Mouse (Mus musculus) limb, embryonic 12.5 days (tissue): ENCODE results near the gene Taok1. TPM values are rescaled to one million over a fixed set of nuclear protein-coding genes. Genes with fewer than 3 reads are reported as not detected.

ENCODE experiments used
- ATAC-seq: fragments of 200-750 bp; cut with Nextera tagmentation; 2 replicates; pipeline ENCODE4 v1.8.0; 2017; ENCODE audit warnings: low read depth, moderate TSS enrichment; ENCODE audit not compliant: insufficient number of reproducible peaks, insufficient read depth, low FRiP score, low TSS enrichment
- H3K27ac ChIP-seq: fragments of 300-500 bp; sonication (generic); 2 replicates; pipeline ENCODE4 v1.5.1; 2016; ENCODE audit warnings: mild to moderate bottlenecking, moderate library complexity
- H3K27me3 ChIP-seq: fragments of 300-500 bp; sonication (generic); 2 replicates; pipeline ENCODE4 v1.6.1; 2016; ENCODE audit warnings: mild to moderate bottlenecking, moderate library complexity
- H3K36me3 ChIP-seq: fragments of 300-500 bp; sonication (generic); 2 replicates; pipeline ENCODE4 v1.6.1; 2016; ENCODE audit warnings: mild to moderate bottlenecking, moderate library complexity
- H3K4me1 ChIP-seq: fragments of 300-500 bp; sonication (generic); replicated peaks from 2 replicates; pipeline ENCODE4 v1.6.1; 2016
- H3K4me2 ChIP-seq: fragments of 300-500 bp; sonication (generic); 2 replicates; pipeline ENCODE4 v1.6.1; 2016; ENCODE audit warnings: mild to moderate bottlenecking, moderate library complexity
- H3K4me3 ChIP-seq: fragments of 300-500 bp; sonication (generic); replicated peaks from 2 replicates; pipeline ENCODE4 v1.5.1; 2016; ENCODE audit warnings: mild to moderate bottlenecking
- H3K9ac ChIP-seq: fragments of 300-500 bp; sonication (generic); replicated peaks from 2 replicates; pipeline ENCODE4 v1.6.1; 2016; ENCODE audit warnings: mild to moderate bottlenecking, moderate library complexity
- H3K9me3 ChIP-seq: fragments of 300-500 bp; sonication (generic); 2 replicates; pipeline ENCODE4 v1.6.1; 2016; ENCODE audit warnings: mild to moderate bottlenecking, moderate library complexity
- WGBS: fragments of 180-500 bp; shearing (Covaris S2); methylation state at CpG from one replicate; pipeline ENCODE4 v1.1.7; 2016; 5-methylcytosine and 5-hydroxymethylcytosine counted together
- polyA plus RNA-seq: library from polyadenylated mRNA; unstranded; fragments of >200 nt; fragmentation: Nextera tagmentation; extraction: Ambion mirVana; gene quantifications from 2 replicates; pipeline ENCODE4 v1.2.1, GENCODE M21; 2016

Taok1 gene
- polyA plus RNA-seq, 1 experiment from 2014 or later, result 13.9 TPM

DNA sequence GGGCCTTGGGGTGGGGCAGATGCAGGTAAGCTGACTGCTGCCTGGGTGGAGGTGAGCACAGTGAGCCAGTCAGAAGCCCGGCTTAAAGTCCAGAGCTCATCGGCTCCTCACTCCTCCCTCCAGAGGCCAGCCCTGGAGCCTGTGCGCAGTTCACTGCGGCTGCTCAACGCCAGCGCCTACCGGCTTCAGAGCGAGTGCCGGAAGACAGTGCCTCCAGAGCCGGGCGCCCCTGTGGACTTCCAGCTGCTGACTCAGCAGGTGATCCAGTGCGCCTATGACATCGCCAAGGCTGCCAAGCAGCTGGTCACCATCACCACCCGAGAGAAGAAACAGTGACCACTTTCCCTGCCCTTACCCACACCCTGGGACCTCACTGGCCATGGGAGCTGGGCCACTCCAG lies 101.3 kb downstream of the Taok1 start:
- Histone ChIP-seq H3K36me3 (peaks cover 89% of the 10 kb centered on the region), H3K4me2 (no peak overlapping the region), H3K27me3 (no peaks in the 10 kb centered on the region), H3K27ac (0 out of 2 replicates have a peak overlapping the region, but pooled peaks have one; percentile 29), H3K4me1 (peaks cover 8% of the 10 kb centered on the region), H3K4me3 (no peak overlapping the region), H3K9me3 (no peaks in the 10 kb centered on the region), H3K9ac (no peak overlapping the region)
- ATAC-seq, result no peak
- 88% methylated on average over 14 of the region's 14 CpGs for WGBS

DNA sequence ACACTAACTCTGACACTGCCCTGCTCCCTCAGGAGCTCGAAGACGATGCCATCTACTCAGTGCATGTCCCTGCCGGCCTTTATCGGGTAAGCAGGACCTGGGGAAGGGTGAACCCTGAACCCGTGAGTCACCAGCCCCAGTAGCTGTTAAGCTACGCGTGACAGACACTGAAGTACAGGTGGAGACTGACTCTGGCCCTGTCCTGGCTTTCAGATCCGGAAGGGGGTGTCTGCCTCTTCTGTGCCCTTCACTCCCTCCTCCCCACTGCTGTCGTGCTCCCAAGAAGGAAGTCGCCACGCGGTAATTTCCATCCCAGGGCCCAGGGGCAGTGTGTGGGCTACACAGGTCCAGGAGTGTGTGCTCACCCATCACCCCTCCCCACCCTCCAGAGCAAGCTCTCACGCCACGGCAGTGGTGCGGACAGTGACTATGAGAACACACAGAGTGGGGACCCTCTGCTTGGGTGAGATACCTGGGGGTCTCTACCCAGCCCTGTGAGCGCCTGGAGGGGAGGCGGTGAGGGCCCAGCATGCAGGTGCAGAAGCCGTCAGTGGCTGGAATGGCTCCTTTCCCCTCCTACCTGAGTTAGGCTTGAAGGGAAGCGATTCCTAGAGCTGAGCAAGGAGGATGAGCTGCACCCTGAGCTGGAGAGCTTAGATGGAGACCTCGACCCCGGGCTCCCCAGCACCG lies 102.2 kb downstream of the Taok1 start:
- no peaks in the 10 kb centered on the region for H3K27me3 ChIP-seq
- H3K9me3 ChIP-seq, result no peaks in the 10 kb centered on the region
- WGBS, result 89% methylated on average over 22 of the region's 22 CpGs
- no peak for ATAC-seq
- 0 out of 2 replicates have a peak overlapping the region, but pooled peaks have one; percentile 29 for H3K27ac ChIP-seq
- H3K4me2 ChIP-seq, result no peak overlapping the region
- H3K4me1 ChIP-seq, result peaks cover 16% of the 10 kb centered on the region
- H3K36me3 ChIP-seq, result peaks cover 94% of the 10 kb centered on the region
- no peak overlapping the region for H3K4me3 ChIP-seq
- no peak overlapping the region for H3K9ac ChIP-seq

DNA sequence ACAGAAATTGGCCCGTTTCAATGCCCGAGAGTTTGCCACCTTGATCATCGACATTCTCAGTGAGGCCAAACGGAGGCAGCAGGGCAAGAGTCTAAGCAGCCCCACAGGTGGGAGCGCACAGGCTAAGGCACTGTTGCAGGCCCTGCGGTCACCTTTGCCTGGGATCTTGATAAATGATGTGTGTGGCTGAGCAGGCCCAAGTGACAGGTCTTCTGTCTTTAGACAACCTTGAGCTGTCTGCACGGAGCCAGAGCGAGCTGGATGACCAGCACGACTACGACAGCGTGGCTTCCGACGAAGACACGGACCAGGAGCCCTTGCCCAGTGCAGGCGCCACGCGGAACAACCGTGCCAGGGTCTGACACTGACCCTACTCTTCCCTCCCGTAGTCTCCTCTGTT lies 103.2 kb downstream of the Taok1 start:
- Histone ChIP-seq H3K4me1 (peaks cover 22% of the 10 kb centered on the region), H3K36me3 (peaks cover 94% of the 10 kb centered on the region), H3K27ac (no peak overlapping the region), H3K9ac (no peak overlapping the region), H3K4me2 (no peak overlapping the region), H3K9me3 (no peaks in the 10 kb centered on the region), H3K27me3 (no peaks in the 10 kb centered on the region), H3K4me3 (no peak overlapping the region)
- 94% methylated on average over 19 of the region's 19 CpGs for WGBS
- ATAC-seq, result no peak

DNA sequence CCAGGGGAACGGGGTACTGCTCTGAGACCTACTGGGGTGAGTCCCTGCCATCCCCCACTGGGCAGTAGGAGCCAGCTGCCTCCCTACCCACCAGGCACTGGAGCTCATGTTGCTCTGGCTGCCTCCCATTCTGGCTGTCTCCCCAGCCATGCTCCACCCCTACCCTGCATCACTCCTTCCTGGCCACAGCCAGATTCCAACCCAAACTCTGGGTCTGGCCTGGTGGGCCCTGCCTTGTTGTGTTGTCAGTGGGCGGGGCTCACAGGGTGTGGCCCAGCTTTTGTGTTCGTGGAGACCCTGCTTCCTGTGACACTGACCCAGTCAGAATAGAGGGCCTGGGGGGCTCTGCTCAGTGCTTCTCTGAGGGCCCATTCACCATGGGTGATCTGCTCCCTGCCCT lies 104.1 kb downstream of the Taok1 start:
- Histone ChIP-seq H3K27ac (no peak overlapping the region), H3K9me3 (no peaks in the 10 kb centered on the region), H3K36me3 (peaks cover 92% of the 10 kb centered on the region), H3K27me3 (no peaks in the 10 kb centered on the region), H3K4me1 (peaks cover 21% of the 10 kb centered on the region), H3K4me3 (no peak overlapping the region), H3K4me2 (no peak overlapping the region), H3K9ac (no peak overlapping the region; the same call in 1 of the 2 replicates)
- 64% methylated on average over 3 of the region's 3 CpGs for WGBS
- ATAC-seq, result no peak

DNA sequence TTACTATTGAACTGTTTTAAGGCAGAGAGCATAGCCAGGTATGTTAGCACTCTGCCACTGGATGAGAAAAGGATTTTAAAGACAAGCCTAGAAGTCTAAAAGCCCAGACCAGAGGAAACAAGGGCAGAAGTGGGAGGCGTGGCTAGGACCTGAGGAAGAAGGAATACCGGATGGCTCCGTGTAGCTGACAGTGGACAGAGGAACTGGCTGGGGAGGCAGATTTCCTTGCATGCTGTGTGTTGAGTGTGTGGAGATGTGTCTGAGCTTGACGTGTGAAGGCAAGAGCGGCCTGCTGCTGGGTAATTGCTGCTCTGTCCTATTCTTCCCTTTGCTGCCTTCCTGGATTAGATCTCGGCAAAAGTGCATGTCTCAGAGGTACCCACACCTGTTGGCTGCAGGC lies 105.1 kb downstream of the Taok1 start:
- Histone ChIP-seq H3K36me3 (peaks cover 86% of the 10 kb centered on the region), H3K9me3 (no peaks in the 10 kb centered on the region), H3K9ac (no peak overlapping the region), H3K4me3 (no peak overlapping the region), H3K4me2 (no peak overlapping the region), H3K4me1 (peaks cover 27% of the 10 kb centered on the region), H3K27me3 (no peaks in the 10 kb centered on the region), H3K27ac (no peak overlapping the region)
- WGBS, result 83% methylated on average over 6 of the region's 6 CpGs
- no peak for ATAC-seq

DNA sequence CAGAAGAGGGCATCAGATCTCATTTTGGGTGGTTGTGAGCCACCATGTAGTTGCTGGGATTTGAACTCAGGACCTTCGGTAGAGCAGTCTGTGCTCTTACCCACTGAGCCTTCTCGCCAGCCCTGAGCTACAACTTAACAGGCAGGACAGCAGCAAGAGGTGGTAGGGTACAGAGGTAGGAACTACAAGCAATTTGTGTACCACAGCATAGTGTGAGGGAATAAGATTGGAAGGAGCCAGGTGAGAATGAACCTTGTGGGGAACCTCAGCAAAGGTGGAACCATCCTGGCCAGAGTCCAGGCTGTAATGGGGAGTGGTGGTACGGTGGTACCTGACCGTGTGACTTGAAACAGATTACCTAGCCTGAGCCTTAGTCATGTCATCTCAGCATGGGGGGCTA lies 105.6 kb downstream of the Taok1 start:
- H3K36me3 ChIP-seq, result peaks cover 81% of the 10 kb centered on the region
- ATAC-seq, result no peak
- 87% methylated on average over 4 of the region's 4 CpGs for WGBS
- 0 out of 2 replicates have a peak overlapping the region, but pooled peaks have one; percentile 4 for H3K9ac ChIP-seq
- H3K4me2 ChIP-seq, result no peak overlapping the region
- H3K27ac ChIP-seq, result no peak overlapping the region
- H3K9me3 ChIP-seq, result no peaks in the 10 kb centered on the region
- no peak overlapping the region for H3K4me3 ChIP-seq
- peaks cover 32% of the 10 kb centered on the region for H3K4me1 ChIP-seq
- no peaks in the 10 kb centered on the region for H3K27me3 ChIP-seq

DNA sequence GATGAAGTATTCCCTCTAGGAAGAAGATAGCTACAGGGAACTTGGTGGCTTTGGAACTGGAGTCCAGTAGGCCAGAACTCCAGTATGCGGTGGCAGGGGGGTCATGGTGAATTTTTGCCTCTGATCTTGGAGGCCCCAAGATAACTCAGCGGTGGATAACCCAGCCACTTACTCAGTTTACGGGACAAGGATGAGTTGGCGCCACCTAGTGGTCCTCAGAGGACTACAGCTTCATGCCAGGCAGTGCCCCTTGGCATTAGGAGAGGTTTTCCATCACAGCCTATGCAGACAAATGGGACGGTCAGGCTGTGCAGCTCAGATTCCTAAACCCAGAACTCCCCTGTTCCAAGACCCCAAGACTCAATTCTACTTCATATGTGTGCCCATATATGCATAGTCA lies 106.2 kb downstream of the Taok1 start:
- H3K4me1 ChIP-seq, result peaks cover 35% of the 10 kb centered on the region
- H3K27ac ChIP-seq, result no peak overlapping the region
- no peaks in the 10 kb centered on the region for H3K27me3 ChIP-seq
- H3K4me2 ChIP-seq, result no peak overlapping the region
- no peak overlapping the region for H3K9ac ChIP-seq
- H3K4me3 ChIP-seq, result no peak overlapping the region
- ATAC-seq, result no peak
- peaks cover 75% of the 10 kb centered on the region for H3K36me3 ChIP-seq
- 32% methylated on average over 5 of the region's 5 CpGs for WGBS
- H3K9me3 ChIP-seq, result no peaks in the 10 kb centered on the region

DNA sequence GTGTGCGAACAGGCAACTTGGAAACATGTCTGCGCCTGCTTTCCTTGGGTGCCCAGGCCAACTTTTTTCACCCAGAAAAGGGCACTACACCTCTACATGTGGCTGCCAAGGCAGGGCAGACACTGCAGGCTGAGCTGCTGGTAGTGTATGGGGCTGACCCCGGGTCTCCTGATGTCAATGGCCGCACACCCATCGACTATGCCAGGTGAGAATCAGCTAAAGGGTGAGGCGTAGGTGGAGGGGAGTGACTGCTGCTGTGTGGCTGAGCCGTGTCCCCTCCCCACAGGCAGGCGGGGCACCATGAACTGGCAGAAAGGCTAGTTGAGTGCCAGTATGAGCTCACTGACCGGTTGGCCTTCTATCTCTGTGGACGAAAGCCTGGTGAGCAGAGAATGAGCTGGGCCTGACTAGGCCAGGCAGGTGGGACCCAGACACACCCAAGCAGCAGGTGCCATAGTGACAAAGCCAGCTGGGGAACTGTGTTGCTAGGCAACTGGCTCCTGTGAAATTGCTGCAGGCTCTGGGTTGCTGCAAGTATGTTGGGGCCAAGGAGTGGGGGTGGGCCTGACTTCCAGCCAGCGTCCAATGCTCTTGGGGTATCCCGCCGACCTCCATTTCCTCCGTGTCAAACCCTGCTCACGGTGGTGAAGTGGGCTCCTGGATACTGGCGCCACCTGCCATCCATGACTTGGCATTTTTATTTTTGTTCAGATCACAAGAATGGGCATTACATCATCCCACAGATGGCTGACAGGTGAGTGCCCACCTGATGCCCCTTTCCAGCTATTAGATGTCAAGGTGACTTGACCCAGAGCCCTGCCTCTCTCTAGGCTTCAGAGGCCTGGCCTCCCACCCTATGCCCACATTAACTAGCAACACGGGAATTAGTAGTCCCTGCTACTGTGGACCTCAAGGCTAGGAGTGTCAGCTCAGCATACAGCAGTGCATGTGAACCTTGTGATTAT lies 107.0 kb downstream of the Taok1 start:
- H3K36me3 ChIP-seq, result peaks cover 68% of the 10 kb centered on the region

DNA sequence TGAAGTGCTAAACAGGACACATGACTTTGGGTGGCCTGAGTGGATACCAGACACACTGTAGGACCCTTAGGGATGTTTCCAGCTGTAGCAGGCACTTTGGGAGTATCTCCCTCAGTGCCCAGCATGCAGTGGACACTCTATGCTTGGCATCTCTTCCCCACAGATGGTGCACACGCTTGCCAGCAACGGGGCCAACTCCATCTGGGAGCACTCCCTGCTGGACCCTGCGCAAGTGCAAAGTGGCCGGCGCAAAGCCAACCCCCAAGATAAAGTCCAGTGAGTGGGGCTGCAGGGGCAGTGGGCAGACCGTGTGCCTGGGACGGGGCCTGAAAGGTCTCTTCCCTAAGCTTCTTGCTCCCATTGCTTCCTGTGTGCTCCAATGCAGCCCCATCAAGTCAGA lies 108.3 kb downstream of the Taok1 start:
- Histone ChIP-seq H3K4me1 (peaks cover 51% of the 10 kb centered on the region), H3K4me2 (no peak overlapping the region), H3K27ac (no peak overlapping the region), H3K27me3 (no peaks in the 10 kb centered on the region), H3K9me3 (no peaks in the 10 kb centered on the region), H3K9ac (0 out of 2 replicates have a peak overlapping the region, but pooled peaks have one; percentile 27), H3K4me3 (no peak overlapping the region), H3K36me3 (peaks cover 55% of the 10 kb centered on the region)
- WGBS, result 89% methylated on average over 7 of the region's 7 CpGs
- ATAC-seq, result no peak

More for the DNA sequence above, 107.0 kb downstream of the Taok1 start:
- no peak for ATAC-seq
- WGBS, result 83% methylated on average over 17 of the region's 17 CpGs
- no peak overlapping the region for H3K27ac ChIP-seq
- no peaks in the 10 kb centered on the region for H3K9me3 ChIP-seq
- no peak overlapping the region for H3K4me3 ChIP-seq
- H3K4me1 ChIP-seq, result peaks cover 38% of the 10 kb centered on the region
- no peaks in the 10 kb centered on the region for H3K27me3 ChIP-seq
- H3K4me2 ChIP-seq, result no peak overlapping the region
- peak overlapping the region; percentile 2; the same call in 1 of the 2 replicates for H3K9ac ChIP-seq

DNA sequence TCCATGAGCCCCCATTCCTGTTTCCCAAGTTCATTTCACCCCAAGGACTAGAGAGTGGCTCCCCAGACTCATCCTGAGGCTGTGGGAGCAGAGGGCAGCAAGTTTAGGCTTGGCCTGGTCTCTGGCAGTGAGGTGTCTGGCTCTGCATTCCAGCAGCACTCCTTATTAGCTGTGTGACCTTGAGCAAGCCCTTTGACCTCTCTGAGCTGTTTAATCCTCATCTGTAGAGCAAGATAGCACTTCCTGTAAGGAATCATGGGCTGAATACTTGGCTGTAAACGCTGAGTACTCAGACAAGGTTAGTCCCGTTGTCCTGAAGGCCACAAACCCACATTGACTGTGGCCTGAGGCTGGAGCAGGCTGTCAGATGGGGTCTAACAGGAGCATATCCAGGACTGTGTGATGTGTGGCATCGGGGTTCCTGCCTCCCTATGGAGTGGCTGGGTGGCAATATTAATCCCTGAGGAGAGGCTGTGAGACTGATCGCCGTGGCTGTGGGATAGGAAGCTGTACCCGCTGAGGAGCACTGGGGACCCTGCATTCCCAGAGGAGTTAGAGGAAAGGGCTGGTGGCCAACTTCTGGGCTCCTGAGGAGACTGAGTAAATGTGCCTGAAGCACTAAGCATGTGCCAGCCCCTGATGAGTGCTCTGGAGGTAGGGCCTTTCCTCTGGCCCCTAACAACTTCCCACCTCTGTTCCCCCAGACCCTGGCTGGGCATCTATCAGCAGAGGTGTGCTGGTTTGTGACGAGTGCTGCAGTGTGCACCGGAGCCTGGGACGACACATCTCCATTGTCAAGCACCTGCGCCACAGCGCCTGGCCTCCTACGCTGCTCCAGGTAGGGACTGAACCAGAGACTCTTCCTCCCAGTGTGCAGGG lies 109.1 kb downstream of the Taok1 start:
- whole genome bisulfite sequencing, result 73% methylated on average over 12 of the region's 12 CpGs
- Histone ChIP-seq H3K27me3 (no peaks in the 10 kb centered on the region), H3K4me1 (peaks cover 58% of the 10 kb centered on the region), H3K9ac (no peak overlapping the region), H3K27ac (peak overlapping the region; percentile 75), H3K36me3 (peaks cover 46% of the 10 kb centered on the region), H3K9me3 (no peaks in the 10 kb centered on the region), H3K4me3 (no peak overlapping the region), H3K4me2 (no peak overlapping the region)
- ATAC-seq, result no peak
